Mouse (Mus musculus) liver, adult 2 months (tissue): Measurements from ENCODE around the gene Aldob.

ENCODE experiments used
- CTCF ChIP-seq: fragments of 200-500 bp; IDR thresholded peaks from 2 replicates; pipeline ENCODE4 v1.5.1; 2011; ENCODE audit warnings: low read depth, low read length, control low read depth
- POLR2A ChIP-seq: fragments of 200-500 bp; IDR thresholded peaks from 2 replicates; pipeline ENCODE4 v1.6.1; 2011; ENCODE audit warnings: low read length, control low read depth; ENCODE audit not compliant: insufficient read depth; ENCODE audit errors: extremely low read depth

GRCm38 (mm10) chr4:49514441-49514840, 34.9 kb downstream of the Aldob start:
- TF ChIP-seq POLR2A (no peak), CTCF (no peak)
